Mouse (Mus musculus) hindbrain, embryonic 13.5 days (tissue): Measurements from ENCODE around the gene Zfp385a. TPM values are rescaled to one million over a fixed set of nuclear protein-coding genes. Genes with fewer than 3 reads are reported as not detected.
"Not testable (repeated sequence)": the region's sequence is repeated elsewhere in the genome, so short reads cannot be mapped to it uniquely, and the experiment has no call there.

Experiments
- ATAC-seq: fragments of 200-750 bp; cut with Nextera tagmentation; 2 replicates; pipeline ENCODE4 v1.8.0; 2017; ENCODE audit warnings: moderate TSS enrichment; ENCODE audit not compliant: low FRiP score
- H3K27ac ChIP-seq: fragments of 300-500 bp; sonication (generic); 2 replicates; pipeline ENCODE4 v1.5.1; 2015; ENCODE audit warnings: inconsistent platforms, mild to moderate bottlenecking, moderate library complexity
- H3K27me3 ChIP-seq: fragments of 300-500 bp; sonication (generic); 2 replicates; pipeline ENCODE4 v1.6.1; 2015; ENCODE audit warnings: mild to moderate bottlenecking, inconsistent platforms
- H3K36me3 ChIP-seq: fragments of 300-500 bp; sonication (generic); 2 replicates; pipeline ENCODE4 v1.6.1; 2015; ENCODE audit warnings: mild to moderate bottlenecking, inconsistent platforms
- H3K4me1 ChIP-seq: fragments of 300-500 bp; sonication (generic); replicated peaks from 2 replicates; pipeline ENCODE4 v1.6.1; 2015; ENCODE audit warnings: inconsistent platforms
- H3K4me2 ChIP-seq: fragments of 300-500 bp; sonication (generic); 2 replicates; pipeline ENCODE4 v1.6.1; 2015; ENCODE audit warnings: inconsistent platforms, mild to moderate bottlenecking, moderate library complexity
- H3K4me3 ChIP-seq: fragments of 300-500 bp; sonication (generic); 2 replicates; pipeline ENCODE4 v1.5.1; 2015; ENCODE audit warnings: mild to moderate bottlenecking, inconsistent platforms
- H3K9ac ChIP-seq: fragments of 300-500 bp; sonication (generic); 2 replicates; pipeline ENCODE4 v1.6.1; 2015; ENCODE audit warnings: mild to moderate bottlenecking, inconsistent platforms
- H3K9me3 ChIP-seq: fragments of 300-500 bp; sonication (generic); 2 replicates; pipeline ENCODE4 v1.6.1; 2016; ENCODE audit warnings: inconsistent platforms
- WGBS: fragments of 180-500 bp; shearing (Covaris S2); methylation state at CpG from one replicate; pipeline ENCODE4 v1.1.7; 2015; 5-methylcytosine and 5-hydroxymethylcytosine counted together
- polyA plus RNA-seq: library from polyadenylated mRNA; unstranded; fragments of >200 nt; fragmentation: Nextera tagmentation; extraction: Ambion mirVana; gene quantifications from 2 replicates; pipeline ENCODE4 v1.2.1, GENCODE M21; 2015

The Zfp385a gene
- polyA plus RNA-seq, 1 experiment from 2014 or later: 18.6 TPM

- no peaks in the 10 kb centered on the region for H3K9me3 ChIP-seq
- WGBS: 68% methylated on average over 6 of the region's 6 CpGs
- 0 out of 2 replicates have a peak, but pooled peaks have one; percentile 16 for ATAC-seq
- H3K27ac ChIP-seq: peak overlapping the region; percentile 84
- peaks cover 41% of the 10 kb centered on the region for H3K36me3 ChIP-seq
- no peak overlapping the region for H3K4me2 ChIP-seq
- peaks cover 37% of the 10 kb centered on the region for H3K4me1 ChIP-seq
- no peaks in the 10 kb centered on the region for H3K27me3 ChIP-seq
- H3K9ac ChIP-seq: 0 out of 2 replicates have a peak overlapping the region, but pooled peaks have one; percentile 13
- no peak overlapping the region for H3K4me3 ChIP-seq
Measured at GRCm38 (mm10) chr15:103290417-103290816, 49.5 kb downstream of the Zfp385a start.

GRCm38 (mm10) chr15:103289600-103289999, 50.3 kb downstream of the Zfp385a start:
- peaks cover 42% of the 10 kb centered on the region for H3K4me1 ChIP-seq
- no peak overlapping the region for H3K4me2 ChIP-seq
- no peaks in the 10 kb centered on the region for H3K27me3 ChIP-seq
- H3K36me3 ChIP-seq: peaks cover 39% of the 10 kb centered on the region
- no peak for ATAC-seq
- H3K4me3 ChIP-seq: no peak overlapping the region
- WGBS: 36% methylated on average over 5 of the region's 5 CpGs
- H3K9ac ChIP-seq: peak overlapping the region; percentile 36
- H3K9me3 ChIP-seq: no peaks in the 10 kb centered on the region
- H3K27ac ChIP-seq: peak overlapping the region; percentile 84

- ATAC-seq: no peak
- H3K27me3 ChIP-seq: no peaks in the 10 kb centered on the region
- H3K4me3 ChIP-seq: no peak overlapping the region
- H3K9me3 ChIP-seq: no peaks in the 10 kb centered on the region
- peaks cover 10% of the 10 kb centered on the region for H3K36me3 ChIP-seq
- no peak overlapping the region; the same call in 1 of the 2 replicates for H3K9ac ChIP-seq
- 52% methylated on average over 1 of the region's 1 CpGs for WGBS
- peaks cover 38% of the 10 kb centered on the region for H3K4me1 ChIP-seq
- peak overlapping the region; percentile 80 for H3K27ac ChIP-seq
- no peak overlapping the region for H3K4me2 ChIP-seq
Measured at GRCm38 (mm10) chr15:103285778-103286417, 54.0 kb downstream of the Zfp385a start.

- 47% methylated on average over 2 of the region's 2 CpGs for WGBS
- Histone ChIP-seq H3K36me3 (peaks cover 4% of the 10 kb centered on the region; the same call in 1 of the 2 replicates), H3K27ac (peak overlapping the region; percentile 80), H3K4me1 (peaks cover 27% of the 10 kb centered on the region), H3K4me3 (no peak overlapping the region), H3K9ac (peak overlapping the region; percentile 24; the same call in 1 of the 2 replicates), H3K9me3 (no peaks in the 10 kb centered on the region), H3K27me3 (no peaks in the 10 kb centered on the region), H3K4me2 (no peak overlapping the region)
- ATAC-seq: no peak
Measured at GRCm38 (mm10) chr15:103284647-103285046, 55.2 kb downstream of the Zfp385a start.

- no peaks in the 10 kb centered on the region for H3K27me3 ChIP-seq
- peaks cover 4% of the 10 kb centered on the region; the same call in 1 of the 2 replicates for H3K36me3 ChIP-seq
- no peak overlapping the region for H3K4me3 ChIP-seq
- 57% methylated on average over 3 of the region's 3 CpGs for WGBS
- no peaks in the 10 kb centered on the region for H3K9me3 ChIP-seq
- H3K27ac ChIP-seq: no peak overlapping the region
- no peak for ATAC-seq
- no peak overlapping the region for H3K9ac ChIP-seq
- peaks cover 21% of the 10 kb centered on the region for H3K4me1 ChIP-seq
- H3K4me2 ChIP-seq: no peak overlapping the region
Measured at GRCm38 (mm10) chr15:103284066-103284465, 55.8 kb downstream of the Zfp385a start.

- Histone ChIP-seq H3K4me3 (no peak overlapping the region), H3K4me1 (peaks cover 30% of the 10 kb centered on the region)
- WGBS: 88% methylated on average over 3 of the region's 3 CpGs
Measured at GRCm38 (mm10) chr15:103281465-103282205, 58.3 kb downstream of the Zfp385a start.

GRCm38 (mm10) chr15:103280817-103281464, 59.0 kb downstream of the Zfp385a start:
- Histone ChIP-seq H3K4me3 (no peak overlapping the region), H3K9me3 (no peaks in the 10 kb centered on the region), H3K27ac (no peak overlapping the region), H3K4me2 (no peak overlapping the region), H3K9ac (no peak overlapping the region), H3K36me3 (no peaks in the 10 kb centered on the region), H3K4me1 (peaks cover 27% of the 10 kb centered on the region), H3K27me3 (no peaks in the 10 kb centered on the region)
- 75% methylated on average over 3 of the region's 3 CpGs for WGBS
- ATAC-seq: no peak

More at GRCm38 (mm10) chr15:103281465-103282205, 58.3 kb downstream of the Zfp385a start:
- no peak overlapping the region for H3K4me2 ChIP-seq
- H3K27me3 ChIP-seq: no peaks in the 10 kb centered on the region
- H3K9ac ChIP-seq: no peak overlapping the region
- no peaks in the 10 kb centered on the region for H3K9me3 ChIP-seq
- ATAC-seq: no peak
- H3K36me3 ChIP-seq: no peaks in the 10 kb centered on the region
- no peak overlapping the region for H3K27ac ChIP-seq

- no peak for ATAC-seq
- Histone ChIP-seq H3K4me1 (peaks cover 16% of the 10 kb centered on the region), H3K9ac (no peak overlapping the region), H3K27me3 (no peaks in the 10 kb centered on the region), H3K4me2 (no peak overlapping the region), H3K9me3 (no peaks in the 10 kb centered on the region), H3K36me3 (no peaks in the 10 kb centered on the region), H3K4me3 (no peak overlapping the region), H3K27ac (no peak overlapping the region)
- 64% methylated on average over 3 of the region's 3 CpGs for WGBS
Measured at GRCm38 (mm10) chr15:103279750-103280149, 60.1 kb downstream of the Zfp385a start.

GRCm38 (mm10) chr15:103277949-103278348, 61.9 kb downstream of the Zfp385a start:
- Histone ChIP-seq H3K27me3 (no peaks in the 10 kb centered on the region), H3K9me3 (no peaks in the 10 kb centered on the region), H3K4me3 (no peak overlapping the region), H3K9ac (peak overlapping the region; percentile 46; the same call in 1 of the 2 replicates), H3K27ac (peak overlapping the region; percentile 30; the same call in 1 of the 2 replicates), H3K36me3 (no peaks in the 10 kb centered on the region), H3K4me1 (peaks cover 29% of the 10 kb centered on the region), H3K4me2 (no peak overlapping the region)
- ATAC-seq: no peak
- WGBS: 69% methylated on average over 7 of the region's 7 CpGs

- H3K27me3 ChIP-seq, H3K27ac ChIP-seq, H3K36me3 ChIP-seq, ATAC-seq, H3K4me3 ChIP-seq, H3K4me2 ChIP-seq, H3K9me3 ChIP-seq, H3K9ac ChIP-seq: not testable (repeated sequence)
- H3K4me1 ChIP-seq: peaks cover 29% of the 10 kb centered on the region
- 97% methylated on average over 3 of the region's 3 CpGs for WGBS
Measured at GRCm38 (mm10) chr15:103275943-103276342, 64.0 kb downstream of the Zfp385a start.

- H3K4me2 ChIP-seq: peak within 1 kb of the TSS; percentile 78
Measured at GRCm38 (mm10) chr15:103272419-103273279, 67.2 kb downstream of the Zfp385a start, which contains the start of gene Copz1. TSS of gene Copz1 (plus strand) at chr15:103272714.

More at GRCm38 (mm10) chr15:103272419-103273279, 67.2 kb downstream of the Zfp385a start, which contains the start of gene Copz1:
- under 1% methylated on average over 38 of the region's 38 CpGs for WGBS
- ATAC-seq: peak; percentile 100
- peak within 1 kb of the TSS; percentile 81 for H3K4me3 ChIP-seq
- peak within 1 kb of the TSS; percentile 79 for H3K27ac ChIP-seq
- H3K9ac ChIP-seq: peak within 1 kb of the TSS; percentile 87
- 0 out of 2 replicates have a peak, but pooled peaks cover 3% of the 10 kb centered on the region for H3K27me3 ChIP-seq
- no peaks in the 10 kb centered on the region for H3K36me3 ChIP-seq
- no peaks in the 10 kb centered on the region for H3K9me3 ChIP-seq
- peaks cover 16% of the 10 kb centered on the region for H3K4me1 ChIP-seq
